Mouse (Mus musculus): Measurements from ENCODE around the gene Dgkd. TPM values are rescaled to one million over a fixed set of nuclear protein-coding genes. Genes with fewer than 3 reads are reported as not detected.
A peak's percentile ranks its signal among the peaks of the same experiment; 100 is the strongest.

Gene Dgkd
- polyA plus RNA-seq, 2 experiments from 2014 or later, result 38.7 to 57.0 TPM

DNA sequence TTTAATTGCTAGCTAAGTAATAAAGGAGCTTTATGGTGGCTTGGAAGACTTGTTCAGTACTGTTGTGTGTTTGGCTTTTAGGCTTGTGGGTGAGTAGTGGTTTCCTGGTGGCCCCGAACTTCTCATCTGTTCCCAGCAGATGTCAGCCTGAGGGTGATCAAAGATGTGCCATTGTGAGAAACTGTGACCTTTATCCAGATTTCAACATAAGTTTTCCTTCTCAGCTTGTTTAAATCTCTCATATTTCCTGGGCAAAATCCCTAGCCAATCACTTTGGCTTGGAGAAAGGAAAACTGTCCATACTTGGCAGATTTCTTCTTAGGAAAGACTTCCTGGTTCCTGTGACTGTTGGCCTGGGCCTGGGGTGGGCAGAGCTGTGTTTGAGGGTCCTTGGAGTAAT is 37.9 kb downstream of the Dgkd start:
- peak; percentile 49 for ATAC-seq

DNA sequence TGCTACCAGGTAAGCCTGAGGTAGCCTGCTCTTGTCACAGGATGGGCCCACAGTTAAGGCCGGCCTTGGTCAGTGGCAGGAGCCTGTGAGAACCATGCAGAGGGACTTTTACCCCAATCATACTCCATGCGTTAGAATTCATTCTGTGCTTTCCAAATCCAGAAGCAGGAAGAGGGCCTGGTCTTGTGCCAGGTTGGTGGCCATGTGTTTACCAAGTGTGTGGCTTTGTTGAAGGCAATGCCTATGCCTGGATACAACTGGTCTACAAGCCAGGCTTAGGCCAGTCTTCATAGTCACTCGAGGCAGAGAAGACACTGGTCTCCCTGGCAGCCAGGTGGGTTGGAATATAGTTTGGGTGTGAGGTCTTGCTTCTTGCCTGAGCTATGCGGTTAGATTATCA is 38.5 kb downstream of the Dgkd start:
- no peak for ATAC-seq

DNA sequence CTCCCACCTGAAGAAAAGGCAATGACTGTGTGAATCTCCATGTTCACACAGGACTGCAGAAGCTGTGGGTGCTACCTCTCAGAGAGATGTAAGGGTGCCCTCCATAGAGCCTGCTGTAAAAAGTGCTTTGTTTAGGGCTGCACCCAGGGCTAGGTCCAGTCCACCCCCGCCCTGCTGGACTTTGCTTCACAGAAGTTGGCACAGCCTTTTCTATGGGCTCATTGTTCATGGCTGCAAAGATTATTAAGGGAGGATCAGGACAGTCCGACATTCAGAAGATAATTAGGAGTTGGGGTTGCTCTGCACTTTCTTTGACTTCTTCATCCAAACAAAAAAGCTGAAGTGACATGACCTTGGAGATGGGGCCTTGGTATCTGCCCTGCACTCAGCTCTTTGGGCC is 39.4 kb downstream of the Dgkd start:
- no peak for ATAC-seq

DNA sequence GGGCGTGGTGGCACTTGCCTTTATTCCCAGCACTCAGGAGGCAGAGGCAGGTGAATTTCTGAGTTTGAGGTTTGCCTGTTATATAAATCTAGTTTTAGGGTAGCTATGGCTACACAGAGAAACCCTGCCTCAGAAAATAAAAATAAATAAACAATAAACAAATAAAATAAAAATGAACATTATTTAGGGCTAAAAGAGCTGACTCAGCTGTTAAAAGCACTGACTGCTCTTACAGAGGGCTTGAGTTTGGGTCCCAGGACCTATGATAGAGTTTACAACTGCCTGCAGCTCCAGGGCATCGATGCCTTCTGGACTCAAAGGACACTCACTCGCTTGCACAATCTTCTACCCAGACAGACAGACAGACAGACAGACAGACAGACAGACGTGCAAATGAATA is 40.3 kb downstream of the Dgkd start:
- no peak for ATAC-seq

DNA sequence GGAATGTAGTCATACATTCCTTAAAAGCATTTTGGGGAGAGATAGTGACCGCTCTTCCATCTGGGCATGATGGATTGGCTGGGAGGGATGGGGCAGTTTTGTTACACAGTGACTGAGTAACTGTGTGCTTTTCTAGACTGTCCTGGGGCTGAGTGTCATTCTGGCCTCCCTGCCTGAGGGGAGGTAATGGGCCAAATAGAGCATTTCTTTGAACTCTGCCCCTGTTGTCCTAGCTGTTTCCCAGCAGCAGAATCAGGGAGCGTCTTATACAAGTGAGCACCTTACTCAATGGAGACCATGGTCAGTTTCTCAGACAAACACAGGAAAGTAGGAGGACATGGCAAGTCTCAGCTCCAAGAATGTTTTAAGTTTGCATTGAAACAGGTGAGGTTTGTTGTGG is 43.8 kb downstream of the Dgkd start:
- no peak for ATAC-seq

DNA sequence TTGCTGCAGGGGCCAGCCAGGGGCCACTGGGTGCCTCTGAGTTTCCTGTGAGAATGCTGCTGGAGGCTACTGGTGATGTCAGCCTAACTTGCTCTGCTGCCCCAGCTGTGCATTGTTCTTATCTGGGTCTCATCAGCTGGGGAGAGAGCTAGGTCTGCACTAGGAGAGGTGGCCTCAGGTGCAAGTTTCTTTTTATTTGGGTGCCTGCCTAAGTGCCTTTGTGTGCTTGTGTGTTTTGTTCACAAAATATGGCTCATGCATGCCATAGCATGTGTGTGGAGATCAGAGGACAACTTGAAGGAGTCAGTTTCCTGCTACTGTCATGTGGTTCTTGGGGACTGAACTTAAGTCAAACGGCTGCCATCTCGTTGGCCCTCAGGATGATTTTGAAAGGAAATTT is 46.6 kb downstream of the Dgkd start:
- ATAC-seq, result peak; percentile 74

DNA sequence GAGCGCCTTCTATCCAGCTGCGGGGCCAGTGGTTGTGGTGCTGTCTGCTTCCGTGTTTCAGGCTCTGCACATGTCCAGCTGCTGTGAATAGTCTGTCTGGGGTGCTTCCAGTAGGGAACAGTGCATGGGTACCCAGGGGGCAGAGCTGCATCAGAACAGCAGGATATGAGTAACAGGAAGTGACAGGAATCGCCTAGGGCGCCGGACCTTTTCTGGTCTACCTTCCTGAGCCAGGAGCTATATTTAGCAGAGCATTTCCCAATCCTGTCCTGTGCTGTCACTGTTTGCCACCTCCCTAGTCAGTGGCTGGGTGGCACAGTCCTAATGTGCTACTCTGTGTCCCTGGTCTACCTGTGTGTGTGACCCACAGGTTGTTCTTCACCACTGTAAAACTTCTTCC is 47.9 kb downstream of the Dgkd start:
- peak; percentile 70 for ATAC-seq

DNA sequence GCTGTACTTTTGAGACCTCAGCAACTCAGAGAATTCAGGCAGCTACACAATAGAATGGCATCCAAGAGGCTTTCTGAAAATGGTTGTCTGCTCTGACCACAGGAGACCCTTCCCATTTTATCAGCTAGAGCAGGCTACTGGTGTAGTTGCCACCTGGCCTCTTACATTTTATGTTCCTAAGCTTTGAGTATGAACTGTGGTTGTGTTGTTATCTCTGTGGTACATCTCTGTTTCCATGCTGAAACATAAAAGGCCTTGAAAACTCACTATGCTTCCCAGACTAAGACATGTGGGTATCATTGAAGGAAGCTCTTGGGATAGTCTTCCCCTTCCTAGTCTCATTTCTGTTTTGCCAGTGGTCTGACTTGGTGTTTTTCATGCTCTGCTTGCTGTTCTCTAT is 49.1 kb downstream of the Dgkd start:
- no peak for ATAC-seq

DNA sequence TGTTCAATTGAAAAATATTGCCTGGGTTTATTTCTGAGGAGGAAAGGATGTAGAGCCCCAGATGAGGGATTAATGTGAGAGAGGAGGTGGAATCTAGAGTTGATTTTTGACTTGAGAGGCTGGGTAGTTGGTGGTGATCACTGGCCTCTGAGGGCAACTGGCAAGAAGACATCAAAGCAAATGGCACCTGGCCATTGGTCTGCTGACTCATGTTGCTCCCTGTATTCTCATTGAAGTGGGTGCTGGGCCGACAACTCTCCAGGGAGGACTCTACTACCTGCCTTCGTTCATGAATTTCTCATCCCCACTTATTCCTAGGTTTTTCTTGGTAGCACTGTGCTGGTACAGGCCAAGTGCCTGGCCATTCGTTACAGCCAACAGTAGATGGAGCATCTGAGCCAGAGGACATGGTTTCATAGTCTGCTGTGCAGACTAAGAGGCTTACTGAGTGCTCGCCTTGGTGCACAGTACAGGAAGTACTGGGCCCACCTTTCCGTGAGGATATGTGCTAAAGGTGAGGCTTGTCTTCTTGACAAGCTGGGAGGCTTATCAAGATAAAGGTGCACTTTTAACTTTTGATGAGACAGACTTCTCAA is 53.4 kb downstream of the Dgkd start:
- peak; percentile 90 for ATAC-seq

DNA sequence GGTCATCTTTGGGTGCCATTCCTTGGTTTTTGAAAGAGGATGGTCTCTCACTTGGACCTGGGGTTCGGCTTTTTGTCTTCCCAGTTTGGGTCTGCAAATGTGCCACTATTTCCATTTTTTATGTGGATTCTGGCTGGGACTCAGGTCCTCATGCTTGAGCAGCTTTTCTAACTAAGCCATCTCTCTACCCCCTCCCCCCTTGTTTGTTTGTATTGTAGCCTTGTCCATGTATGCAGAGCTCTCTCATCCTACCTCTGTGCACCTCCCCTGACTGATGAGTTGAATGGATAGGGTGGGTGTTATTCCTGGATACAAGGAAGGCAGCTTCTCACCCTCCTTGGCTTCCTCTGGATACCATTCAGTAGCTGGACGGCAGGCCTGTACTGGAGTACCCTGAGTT is 54.9 kb downstream of the Dgkd start:
- ATAC-seq, result no peak

DNA sequence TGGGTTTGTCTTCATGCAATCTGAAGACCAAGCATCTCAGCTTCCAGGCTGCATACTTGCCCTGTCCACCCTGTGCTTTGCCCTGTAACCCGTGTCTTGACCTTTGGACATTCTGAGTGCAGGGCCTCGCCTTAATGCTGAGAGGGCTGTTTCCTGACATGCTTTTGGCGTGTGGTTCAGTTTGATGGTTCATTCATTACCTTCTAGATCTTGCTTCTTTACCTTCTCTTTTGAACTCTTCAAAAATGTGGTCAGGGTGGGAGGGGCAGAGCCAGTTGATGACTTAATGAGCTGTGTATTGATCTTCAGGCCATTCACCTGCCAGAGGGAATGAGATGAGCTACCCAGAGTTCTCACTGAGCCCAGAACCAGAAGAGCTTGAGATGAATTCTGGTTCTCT is 55.6 kb downstream of the Dgkd start:
- ATAC-seq, result no peak

DNA sequence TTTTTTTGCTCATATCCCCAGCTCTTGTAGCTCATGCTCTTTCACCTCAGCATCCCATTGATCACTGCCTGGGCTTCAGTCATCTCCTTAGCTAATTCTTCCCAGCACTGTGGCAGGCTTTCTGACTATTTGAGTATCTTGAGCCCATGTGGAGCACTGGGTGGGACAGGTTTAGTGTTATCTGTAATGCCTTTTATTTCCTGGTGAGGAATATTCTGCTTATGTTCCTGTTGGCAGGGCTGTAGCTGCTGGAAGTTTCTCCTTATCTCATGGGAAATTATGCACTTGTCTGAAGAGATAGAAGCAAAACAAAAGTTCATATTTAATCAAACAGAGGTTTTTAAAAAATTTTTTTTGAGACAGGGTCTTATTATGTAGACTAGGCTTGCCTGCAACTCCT is 56.5 kb downstream of the Dgkd start:
- ATAC-seq, result no peak

DNA sequence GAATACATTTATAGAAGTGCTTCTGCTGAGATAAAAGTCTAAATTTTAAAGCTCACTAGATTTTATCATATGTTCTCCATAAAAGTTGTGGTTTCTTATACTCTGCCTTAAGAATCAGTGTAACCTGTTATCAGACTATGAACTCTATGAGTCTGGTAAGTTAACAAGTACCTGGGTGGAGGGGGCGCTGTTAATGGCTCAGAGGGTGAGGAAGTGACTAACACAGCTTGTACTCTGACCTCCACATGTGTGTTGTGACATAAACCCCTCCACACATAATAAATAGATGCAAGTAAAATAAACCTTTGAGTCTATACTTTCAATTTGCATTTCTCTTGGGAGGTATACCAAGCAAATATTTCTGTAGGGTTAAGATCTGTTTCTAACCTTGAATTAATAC is 57.3 kb downstream of the Dgkd start:
- no peak for ATAC-seq

DNA sequence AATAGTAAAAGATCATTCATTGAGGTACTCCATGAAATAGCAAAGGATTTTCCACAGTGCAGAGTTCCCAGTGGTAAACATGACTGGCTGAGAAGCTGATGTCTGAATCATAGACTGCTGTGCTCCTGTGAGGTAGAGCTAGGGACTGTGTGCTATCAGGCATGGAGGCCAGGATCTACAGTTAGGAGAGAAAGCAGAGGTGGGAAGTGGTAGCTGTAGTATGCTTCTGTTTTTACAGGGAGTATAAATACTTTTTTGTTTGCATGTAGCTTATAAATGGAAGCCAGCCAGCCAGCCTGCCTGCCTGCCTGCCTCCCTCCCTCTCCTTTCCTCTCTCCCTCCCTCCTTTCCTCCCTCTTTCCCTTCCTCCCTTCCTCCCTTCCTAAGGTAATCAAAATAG is 60.3 kb downstream of the Dgkd start:
- no peak for ATAC-seq

DNA sequence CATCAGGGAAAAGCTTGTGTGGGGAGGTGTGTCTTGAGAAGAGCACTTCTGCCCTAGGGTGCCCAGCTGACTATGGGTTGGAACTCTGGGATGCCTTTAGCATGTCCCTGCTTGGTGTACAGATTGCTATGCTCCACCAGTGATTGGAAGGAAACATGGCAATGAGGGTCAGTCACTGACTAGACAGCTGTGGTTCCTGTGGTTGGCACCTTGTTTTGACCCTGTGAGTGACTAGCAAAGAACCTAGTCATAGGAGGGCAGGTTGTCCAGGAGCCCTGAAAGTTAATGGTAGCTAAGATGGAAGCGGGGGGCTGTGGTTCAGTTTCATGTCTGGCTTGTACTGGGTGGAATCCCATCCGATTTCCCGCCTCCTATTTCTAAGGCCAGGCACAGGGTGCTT is 64.3 kb downstream of the Dgkd start:
- no peak for ATAC-seq

DNA sequence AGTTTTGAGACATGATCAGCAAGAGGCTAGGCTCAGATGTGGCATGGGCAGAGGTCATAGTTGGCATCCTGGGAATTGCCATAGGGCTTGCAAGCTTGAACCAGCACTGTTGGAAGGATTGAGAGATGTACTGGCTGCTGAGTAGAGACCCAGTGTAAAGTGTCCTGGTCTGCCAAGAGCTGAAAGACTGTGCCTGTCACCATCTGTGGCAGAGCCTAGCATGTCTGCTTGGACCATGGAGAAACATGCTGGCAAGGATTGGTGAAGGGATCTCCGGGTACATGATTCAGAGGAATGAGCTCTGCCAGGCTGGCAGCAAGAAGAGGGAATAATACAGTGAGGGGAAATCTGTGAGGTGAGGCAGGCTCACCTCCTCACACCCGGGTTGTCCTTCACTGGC is 65.0 kb downstream of the Dgkd start:
- no peak for ATAC-seq

DNA sequence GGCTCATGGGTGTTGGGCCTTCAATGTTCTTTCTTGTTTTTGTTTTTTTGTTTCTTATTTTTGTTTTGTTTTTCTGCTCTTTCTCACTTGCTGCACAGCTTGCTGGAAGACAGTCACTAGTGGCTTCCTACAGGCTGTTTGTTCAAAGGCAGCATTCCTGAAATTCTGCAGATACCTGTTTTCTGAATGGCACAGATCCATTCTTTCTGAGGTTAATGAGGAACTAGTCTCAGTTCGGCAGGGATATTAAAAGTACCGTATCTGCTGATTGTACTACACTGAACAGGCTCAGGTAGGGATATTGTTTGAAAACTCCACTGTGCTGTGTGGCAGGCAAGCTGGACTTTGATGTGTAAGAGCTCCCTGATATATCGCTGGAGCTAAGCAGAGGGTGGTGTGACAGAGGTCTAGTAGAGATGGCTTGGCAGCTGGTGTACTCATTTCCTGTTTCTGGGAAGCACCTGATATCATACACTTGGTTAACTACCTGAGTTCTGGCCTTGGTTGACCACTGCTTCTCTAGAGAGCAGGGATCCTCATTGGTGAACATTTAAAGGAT is 67.0 kb downstream of the Dgkd start:
- no peak for ATAC-seq

DNA sequence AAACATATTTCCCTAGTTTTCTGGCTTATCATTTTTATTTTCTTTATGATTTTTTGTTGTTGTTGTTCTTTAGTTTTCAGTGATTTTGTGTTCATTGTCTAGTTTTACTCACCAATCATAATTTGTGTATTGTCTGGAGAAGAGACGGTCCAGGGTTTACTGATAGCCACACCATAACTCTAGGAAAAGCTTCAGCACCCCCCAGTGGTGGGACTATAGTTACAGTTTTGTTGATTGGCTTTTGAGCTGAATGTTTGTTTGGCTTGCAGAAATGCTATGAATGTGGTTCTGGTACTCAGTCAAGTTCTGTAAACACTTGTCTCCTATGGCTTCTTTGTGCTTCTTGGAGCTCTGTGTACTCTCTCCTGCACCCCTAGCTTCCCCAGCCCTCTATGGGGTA is 69.6 kb downstream of the Dgkd start:
- no peak for ATAC-seq

DNA sequence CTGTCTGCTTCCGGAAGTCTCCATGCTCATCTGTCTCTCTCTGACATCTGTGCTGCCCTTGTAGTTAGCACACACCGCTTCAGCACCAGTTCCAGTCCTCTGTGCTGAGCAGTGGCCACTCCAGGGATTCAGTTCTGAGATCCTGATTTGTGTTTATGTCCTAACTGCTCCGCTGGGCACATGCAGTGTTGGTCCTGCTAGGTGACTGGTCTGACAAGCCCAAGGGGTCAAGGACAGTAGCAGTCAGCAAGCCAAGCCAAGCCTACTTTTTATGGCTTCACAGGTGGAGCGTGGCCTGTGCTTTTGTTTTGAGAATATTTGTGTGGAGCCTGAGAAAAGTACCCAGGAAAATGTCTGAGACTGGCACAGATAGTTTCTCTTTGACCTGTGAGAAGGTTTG is 71.8 kb downstream of the Dgkd start:
- ATAC-seq, result no peak

DNA sequence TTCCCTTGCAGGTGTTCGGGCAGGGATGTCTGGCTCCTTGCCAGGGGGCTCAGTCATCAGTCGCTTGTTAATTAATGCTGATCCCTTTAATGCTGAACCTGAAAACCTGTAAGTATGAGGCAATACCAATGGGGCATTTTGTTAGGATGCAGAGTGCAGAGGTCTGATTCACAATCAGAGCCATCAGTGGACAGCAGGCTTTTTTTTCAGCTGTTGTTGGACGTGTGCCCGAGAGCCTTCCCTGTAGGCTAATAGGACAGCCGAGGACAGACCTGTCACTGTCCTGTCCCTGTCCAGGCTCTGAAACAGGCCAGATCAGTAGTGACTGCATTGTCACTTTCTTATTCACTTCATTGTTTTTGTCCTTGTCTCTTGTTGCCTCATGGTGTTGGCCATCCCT is 76.6 kb downstream of the Dgkd start:
- ATAC-seq, result no peak

DNA sequence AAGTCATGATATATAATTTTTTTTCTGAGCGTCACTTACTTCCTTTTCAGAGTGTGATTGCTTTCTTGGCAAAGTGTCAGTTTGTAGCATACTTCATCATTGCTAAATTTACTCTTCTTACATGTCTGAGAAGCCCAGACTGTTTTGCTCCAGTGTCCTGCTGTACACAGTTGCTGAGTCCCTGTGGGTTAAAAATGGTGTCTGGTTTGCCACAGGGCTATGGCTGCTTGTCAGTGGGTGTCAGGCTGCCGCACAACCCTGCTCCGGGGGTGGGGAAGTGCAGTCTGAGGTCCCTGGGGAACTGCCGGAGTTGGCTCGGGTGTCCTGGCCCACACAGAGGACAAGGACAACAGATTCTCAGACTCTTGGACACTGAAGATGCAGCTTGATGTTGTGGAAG is 80.0 kb downstream of the Dgkd start:
- ATAC-seq, result no peak

DNA sequence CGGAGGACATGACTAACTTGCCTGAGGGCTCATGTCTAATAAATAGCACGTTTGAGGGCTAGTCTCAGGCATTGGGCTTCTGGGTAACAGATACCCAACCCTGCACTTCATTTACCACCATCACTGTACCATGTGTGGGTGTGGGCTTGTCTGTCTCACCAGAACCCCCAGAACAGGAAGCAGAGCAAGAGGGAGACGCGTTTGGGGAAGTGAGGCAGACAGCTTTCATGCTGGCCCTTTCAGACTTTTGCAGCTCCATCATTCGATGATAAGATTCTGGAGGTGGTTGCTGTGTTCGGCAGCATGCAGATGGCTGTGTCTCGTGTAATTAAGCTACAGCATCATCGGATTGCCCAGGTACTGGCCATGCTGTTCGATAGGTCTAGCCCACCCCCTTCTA is 82.0 kb downstream of the Dgkd start:
- ATAC-seq, result peak; percentile 79

DNA sequence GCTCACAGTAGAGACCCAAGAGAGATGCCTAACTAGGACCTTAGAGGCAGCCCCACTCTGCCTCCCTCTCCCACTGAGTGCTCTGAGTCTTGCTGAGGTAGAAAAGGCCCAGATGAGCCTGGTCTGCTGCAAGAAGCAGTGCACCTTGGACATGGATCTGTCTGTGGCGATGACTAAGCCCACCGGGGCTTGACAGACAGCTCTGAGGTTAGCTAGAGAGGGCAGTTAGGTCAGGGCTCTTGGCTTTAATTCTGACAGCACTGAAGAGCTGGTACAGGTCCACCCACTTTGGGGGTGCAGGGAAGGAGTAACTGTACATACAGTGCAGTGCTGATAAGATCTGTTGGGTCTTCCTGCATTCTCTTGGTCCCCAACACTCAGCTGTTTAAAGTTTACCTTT is 82.5 kb downstream of the Dgkd start:
- peak; percentile 31 for ATAC-seq

DNA sequence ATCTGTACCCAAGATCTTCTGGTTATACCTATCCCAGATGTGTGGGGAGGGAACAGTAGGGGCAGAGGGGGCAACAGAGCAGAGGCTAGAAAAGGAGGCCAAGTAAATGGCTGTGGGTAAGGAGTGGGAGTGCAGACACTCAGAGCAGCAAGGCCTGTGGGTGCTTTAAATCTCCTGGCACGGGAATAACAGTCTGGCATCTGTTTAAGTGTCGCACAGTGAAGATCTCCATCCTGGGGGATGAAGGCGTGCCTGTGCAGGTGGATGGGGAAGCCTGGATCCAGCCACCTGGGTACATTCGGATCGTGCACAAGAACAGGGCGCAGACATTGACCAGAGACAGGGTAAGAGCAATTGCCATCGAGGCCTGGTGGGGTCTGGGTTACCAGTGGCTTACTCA is 83.0 kb downstream of the Dgkd start:
- ATAC-seq, result no peak

DNA sequence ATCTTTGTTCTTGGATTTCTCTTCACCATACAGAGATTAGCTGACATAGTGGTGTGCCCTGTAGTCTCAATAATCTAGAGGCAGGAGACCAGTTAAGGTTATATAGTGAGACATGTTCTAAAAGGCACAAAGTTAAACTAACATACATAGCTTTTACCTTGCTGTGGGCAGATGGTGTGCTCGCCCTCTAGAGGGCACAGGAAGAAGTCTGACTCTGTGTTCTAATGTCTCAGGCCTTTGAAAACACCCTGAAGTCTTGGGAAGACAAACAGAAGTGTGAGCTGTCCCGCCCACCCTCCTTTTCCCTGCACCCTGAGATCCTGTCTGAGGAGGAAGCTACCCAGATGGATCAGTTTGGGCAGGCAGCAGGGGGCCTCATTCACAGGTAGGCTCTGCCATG is 83.4 kb downstream of the Dgkd start:
- peak; percentile 65 for ATAC-seq

Measured in CD4-positive, CD25-positive, alpha-beta regulatory T cell, adult 4 months (primary cell).